Mouse (Mus musculus) A20 (cell line): ENCODE data around the gene Nppa.

ENCODE experiments used
- DNase-seq: peaks from one replicate; pipeline ENCODE4 v3.0.0-alpha.2; 2011; ENCODE audit warnings: low read depth, low spot score

The Nppa gene

DNA sequence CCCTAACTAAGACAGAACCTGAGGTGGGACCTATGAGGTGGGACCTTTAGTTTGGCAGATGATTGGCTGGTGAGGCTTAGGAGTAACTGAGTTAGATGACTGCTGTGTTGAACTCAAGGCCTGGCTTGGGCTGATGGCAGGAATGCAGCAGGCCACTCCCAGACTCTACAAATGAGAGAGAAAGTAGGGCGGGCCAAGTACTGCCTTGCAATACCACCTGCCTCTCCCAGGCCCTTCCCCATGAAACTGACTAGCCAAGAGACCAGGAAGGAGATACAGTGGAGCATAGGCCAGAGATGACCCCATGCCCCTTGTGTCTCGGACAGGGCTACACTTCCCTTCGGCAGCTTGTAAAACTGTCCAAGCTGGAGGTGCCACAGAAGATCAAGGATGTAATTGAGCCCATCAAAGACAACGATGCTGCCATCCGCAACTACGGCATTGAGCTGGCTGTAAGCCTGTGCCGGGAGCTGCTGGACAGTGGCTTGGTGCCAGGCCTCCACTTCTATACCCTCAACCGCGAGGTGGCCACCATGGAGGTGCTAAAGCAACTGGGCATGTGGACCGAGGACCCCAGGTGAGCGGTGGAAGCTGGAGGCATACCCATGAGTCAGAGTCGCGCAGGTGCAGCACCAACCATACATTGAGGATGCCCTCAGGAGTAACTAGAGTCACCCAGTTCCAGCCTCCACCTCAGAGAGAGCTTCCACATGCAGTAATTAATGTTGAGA is 50.7 kb downstream of the Nppa start:
- no peak for DNase-seq
